Mouse (Mus musculus): ENCODE results near the gene Itsn1. TPM values are rescaled to one million over a fixed set of nuclear protein-coding genes. Genes with fewer than 3 reads are reported as not detected.

Gene Itsn1
- polyA plus RNA-seq, 1 experiment: 12.9 TPM

DNA sequence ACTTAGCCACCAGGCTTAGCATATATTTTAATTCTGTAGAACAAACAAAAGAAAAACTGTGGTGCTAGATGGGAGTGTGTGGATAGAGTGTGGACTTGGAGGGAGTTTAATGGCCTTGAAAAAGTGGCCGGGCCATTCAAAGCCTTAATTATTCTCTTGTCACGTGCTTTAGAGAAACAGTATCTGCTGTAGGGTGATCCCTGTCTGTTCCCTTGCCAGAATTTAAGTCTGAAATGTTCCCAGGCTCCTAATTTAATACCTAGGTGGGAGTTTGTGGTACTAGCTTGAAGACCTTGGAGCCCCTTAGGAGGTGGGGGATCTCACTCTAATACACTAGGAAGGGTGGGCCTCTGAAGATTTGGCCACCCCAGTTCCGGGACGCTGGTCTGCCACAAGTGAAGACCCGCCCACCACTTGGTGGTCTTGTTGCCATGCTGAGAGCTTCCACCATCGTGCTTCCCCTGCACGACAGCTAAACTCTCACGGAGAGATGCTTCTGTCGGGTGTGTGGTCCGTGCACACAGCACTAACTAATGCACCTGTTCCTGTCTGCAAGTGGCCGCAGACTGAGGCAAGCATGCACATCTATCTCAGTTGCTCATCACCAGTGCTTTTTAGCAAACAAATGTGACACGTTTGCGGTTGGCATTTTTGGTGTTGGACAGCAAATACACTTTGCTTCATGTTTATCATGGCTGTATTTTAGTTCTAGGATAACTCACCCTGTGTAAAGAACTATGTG, 22.7 kb downstream of the Itsn1 start:
- H3K36me3 ChIP-seq (ENCODE audit: control insufficient read depth, insufficient read depth, low read length): no peaks in the 10 kb centered on the region
- no peak overlapping the region for H3K27ac ChIP-seq (ENCODE audit: control insufficient read depth, insufficient read depth, low read length)
- no peak for DNase-seq
- TF ChIP-seq CTCF (IDR thresholded peaks at IDR 0.05; ENCODE audit: borderline replicate concordance, control insufficient read depth, extremely low read depth, insufficient read depth, low read length, poor library complexity): no peak
- TF ChIP-seq POLR2A (IDR thresholded peaks at IDR 0.05; ENCODE audit: control insufficient read depth, extremely low read depth, insufficient read depth, low read length, poor library complexity): no peak
- no peaks in the 10 kb centered on the region for H3K4me1 ChIP-seq (replicated peaks; ENCODE audit: control insufficient read depth, insufficient read depth, low read length)
- no peaks in the 10 kb centered on the region; the same call in 1 of the 2 replicates for H3K27me3 ChIP-seq (ENCODE audit: control insufficient read depth, insufficient read depth, low read length)
- WGBS: 90% methylated on average over 13 of the region's 13 CpGs
- no peak overlapping the region for H3K4me3 ChIP-seq (ENCODE audit: control insufficient read depth, insufficient read depth, low read length)

DNA sequence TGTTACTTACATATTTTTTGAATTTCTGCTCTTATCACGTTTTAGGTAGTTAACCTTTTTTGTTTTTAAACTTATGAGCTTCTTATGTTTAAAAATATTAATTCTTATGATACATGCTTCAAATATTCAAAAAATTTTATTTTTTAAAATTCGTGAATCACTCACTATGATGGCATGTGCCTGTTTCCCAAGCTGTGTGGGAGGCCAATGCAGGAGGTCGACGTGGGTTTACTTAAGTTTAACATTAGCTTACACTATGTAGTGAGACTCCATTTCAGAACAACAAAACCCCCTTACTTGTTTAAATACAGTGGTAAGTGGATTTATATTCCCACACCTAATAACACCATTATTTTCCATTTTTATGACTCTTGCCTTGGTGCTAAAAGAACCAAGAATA, 24.5 kb downstream of the Itsn1 start:
- WGBS: 92% methylated on average over 4 of the region's 4 CpGs
- H3K36me3 ChIP-seq (ENCODE audit: control insufficient read depth, insufficient read depth, low read length): no peaks in the 10 kb centered on the region
- no peaks in the 10 kb centered on the region for H3K4me1 ChIP-seq (replicated peaks; ENCODE audit: control insufficient read depth, insufficient read depth, low read length)
- TF ChIP-seq POLR2A (IDR thresholded peaks at IDR 0.05; ENCODE audit: control insufficient read depth, extremely low read depth, insufficient read depth, low read length, poor library complexity): no peak
- TF ChIP-seq CTCF (IDR thresholded peaks at IDR 0.05; ENCODE audit: borderline replicate concordance, control insufficient read depth, extremely low read depth, insufficient read depth, low read length, poor library complexity): no peak
- DNase-seq: no peak
- H3K4me3 ChIP-seq (ENCODE audit: control insufficient read depth, insufficient read depth, low read length): no peak overlapping the region
- no peak overlapping the region for H3K27ac ChIP-seq (ENCODE audit: control insufficient read depth, insufficient read depth, low read length)
- H3K27me3 ChIP-seq (ENCODE audit: control insufficient read depth, insufficient read depth, low read length): no peaks in the 10 kb centered on the region; the same call in 1 of the 2 replicates

DNA sequence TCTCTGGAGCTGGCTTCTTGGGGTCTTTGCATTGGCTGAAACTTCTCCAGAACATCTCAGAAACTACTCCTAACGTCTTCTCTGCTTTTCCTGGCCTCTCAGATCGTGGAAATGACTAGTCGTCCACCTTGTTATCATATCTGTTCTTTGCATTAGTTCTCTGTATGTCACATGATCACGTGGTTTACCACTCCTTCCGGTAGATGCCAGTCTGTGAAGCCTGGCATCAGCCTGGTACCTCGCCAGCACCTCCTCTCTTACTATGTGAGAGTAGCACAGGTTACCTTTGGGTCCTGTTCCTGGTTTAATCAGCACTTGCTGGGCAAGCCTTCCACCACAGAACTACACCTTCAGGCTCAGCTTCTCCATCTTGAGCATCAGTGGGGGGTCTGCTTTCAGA, 25.9 kb downstream of the Itsn1 start:
- WGBS: 5% methylated on average over 6 of the region's 6 CpGs
- DNase-seq: no peak
- Histone ChIP-seq H3K4me3 (ENCODE audit: control insufficient read depth, insufficient read depth, low read length) (no peak overlapping the region), H3K36me3 (ENCODE audit: control insufficient read depth, insufficient read depth, low read length) (no peaks in the 10 kb centered on the region), H3K27ac (ENCODE audit: control insufficient read depth, insufficient read depth, low read length) (no peak overlapping the region), H3K4me1 (replicated peaks; ENCODE audit: control insufficient read depth, insufficient read depth, low read length) (no peaks in the 10 kb centered on the region), H3K27me3 (ENCODE audit: control insufficient read depth, insufficient read depth, low read length) (no peaks in the 10 kb centered on the region; the same call in 1 of the 2 replicates)
- TF ChIP-seq CTCF (IDR thresholded peaks at IDR 0.05; ENCODE audit: borderline replicate concordance, control insufficient read depth, extremely low read depth, insufficient read depth, low read length, poor library complexity): no peak
- no peak for TF ChIP-seq POLR2A (IDR thresholded peaks at IDR 0.05; ENCODE audit: control insufficient read depth, extremely low read depth, insufficient read depth, low read length, poor library complexity)

DNA sequence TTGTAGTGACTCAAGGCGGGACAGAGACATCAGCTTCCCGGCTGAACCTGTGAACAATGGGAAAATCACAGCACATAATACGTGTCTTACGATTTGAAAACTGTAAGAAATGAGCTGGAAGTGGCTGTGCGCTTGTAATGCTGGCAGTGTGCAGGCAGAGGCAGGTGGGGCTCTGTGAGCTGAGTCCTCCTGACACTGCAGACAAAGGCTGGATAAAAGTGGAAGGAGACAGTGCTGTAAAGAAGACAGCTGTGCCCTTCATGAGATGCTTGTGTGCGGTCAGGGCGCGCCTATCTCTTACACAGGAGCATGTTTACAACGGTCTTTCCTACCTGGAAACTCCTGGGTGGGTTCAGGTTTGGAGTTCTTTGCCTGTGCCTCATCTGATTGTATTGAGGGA, 32.1 kb downstream of the Itsn1 start:
- H3K4me1 ChIP-seq (replicated peaks; ENCODE audit: control insufficient read depth, insufficient read depth, low read length): no peaks in the 10 kb centered on the region
- TF ChIP-seq CTCF (IDR thresholded peaks at IDR 0.05; ENCODE audit: borderline replicate concordance, control insufficient read depth, extremely low read depth, insufficient read depth, low read length, poor library complexity): no peak
- TF ChIP-seq POLR2A (IDR thresholded peaks at IDR 0.05; ENCODE audit: control insufficient read depth, extremely low read depth, insufficient read depth, low read length, poor library complexity): no peak
- no peak overlapping the region for H3K27ac ChIP-seq (ENCODE audit: control insufficient read depth, insufficient read depth, low read length)
- H3K27me3 ChIP-seq (ENCODE audit: control insufficient read depth, insufficient read depth, low read length): no peaks in the 10 kb centered on the region
- no peak overlapping the region for H3K4me3 ChIP-seq (ENCODE audit: control insufficient read depth, insufficient read depth, low read length)
- 95% methylated on average over 9 of the region's 9 CpGs for WGBS
- no peak for DNase-seq
- H3K36me3 ChIP-seq (ENCODE audit: control insufficient read depth, insufficient read depth, low read length): no peaks in the 10 kb centered on the region

DNA sequence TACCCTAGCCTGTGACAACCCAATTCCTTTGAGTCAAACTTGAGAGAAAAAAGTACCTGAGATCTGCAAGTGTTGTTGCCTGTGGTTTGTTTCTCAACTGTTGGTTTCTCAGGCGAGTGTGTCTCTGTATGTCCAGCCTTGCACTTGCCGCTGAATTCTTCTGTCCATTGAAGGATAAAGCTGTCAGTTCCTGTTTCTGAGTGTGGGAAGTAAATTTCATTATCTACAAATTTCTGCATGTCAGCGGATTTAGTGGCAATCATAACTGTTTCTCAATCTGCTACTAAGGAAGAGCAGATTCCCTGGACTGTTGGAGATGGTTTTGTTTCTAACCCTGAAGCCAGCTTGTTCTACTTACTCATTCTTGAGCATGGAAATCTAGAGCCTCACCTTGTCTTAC, 32.7 kb downstream of the Itsn1 start:
- TF ChIP-seq POLR2A (IDR thresholded peaks at IDR 0.05; ENCODE audit: control insufficient read depth, extremely low read depth, insufficient read depth, low read length, poor library complexity) (no peak), CTCF (IDR thresholded peaks at IDR 0.05; ENCODE audit: borderline replicate concordance, control insufficient read depth, extremely low read depth, insufficient read depth, low read length, poor library complexity) (no peak)
- Histone ChIP-seq H3K4me3 (ENCODE audit: control insufficient read depth, insufficient read depth, low read length) (no peak overlapping the region), H3K27me3 (ENCODE audit: control insufficient read depth, insufficient read depth, low read length) (no peaks in the 10 kb centered on the region), H3K27ac (ENCODE audit: control insufficient read depth, insufficient read depth, low read length) (no peak overlapping the region), H3K36me3 (ENCODE audit: control insufficient read depth, insufficient read depth, low read length) (no peaks in the 10 kb centered on the region), H3K4me1 (replicated peaks; ENCODE audit: control insufficient read depth, insufficient read depth, low read length) (no peaks in the 10 kb centered on the region)
- DNase-seq: no peak
- WGBS: 49% methylated on average over 3 of the region's 3 CpGs

DNA sequence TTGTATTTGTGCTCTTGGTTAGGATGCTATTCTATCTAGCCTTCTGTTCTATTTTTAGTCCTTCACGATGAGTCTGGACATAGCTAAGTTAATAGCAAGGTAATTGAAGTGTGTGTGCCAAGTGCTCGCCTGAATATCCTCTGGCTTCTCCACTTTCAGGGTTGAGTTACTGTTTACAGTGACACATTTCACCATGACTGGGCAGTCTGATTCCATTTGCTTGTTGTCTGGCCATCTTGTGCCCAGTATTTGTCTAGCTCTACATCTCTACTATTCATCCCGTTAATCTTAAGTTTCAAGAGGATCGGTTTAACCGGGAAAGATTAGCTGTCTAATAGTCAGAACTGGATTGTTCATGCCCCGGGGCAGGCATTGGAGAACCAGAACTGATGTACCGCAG, 33.4 kb downstream of the Itsn1 start:
- no peak overlapping the region for H3K27ac ChIP-seq (ENCODE audit: control insufficient read depth, insufficient read depth, low read length)
- H3K36me3 ChIP-seq (ENCODE audit: control insufficient read depth, insufficient read depth, low read length): no peaks in the 10 kb centered on the region
- 89% methylated on average over 7 of the region's 7 CpGs for WGBS
- no peaks in the 10 kb centered on the region for H3K4me1 ChIP-seq (replicated peaks; ENCODE audit: control insufficient read depth, insufficient read depth, low read length)
- no peak overlapping the region for H3K4me3 ChIP-seq (ENCODE audit: control insufficient read depth, insufficient read depth, low read length)
- no peaks in the 10 kb centered on the region for H3K27me3 ChIP-seq (ENCODE audit: control insufficient read depth, insufficient read depth, low read length)
- no peak for TF ChIP-seq CTCF (IDR thresholded peaks at IDR 0.05; ENCODE audit: borderline replicate concordance, control insufficient read depth, extremely low read depth, insufficient read depth, low read length, poor library complexity)
- no peak for TF ChIP-seq POLR2A (IDR thresholded peaks at IDR 0.05; ENCODE audit: control insufficient read depth, extremely low read depth, insufficient read depth, low read length, poor library complexity)
- DNase-seq: no peak
